Mouse (Mus musculus) C2C12 (cell line): Measurements from ENCODE around the gene Gm7942. TPM values are rescaled to one million over a fixed set of nuclear protein-coding genes. Genes with fewer than 3 reads are reported as not detected.
"Not testable (repeated sequence)": the region's sequence is repeated elsewhere in the genome, so short reads cannot be mapped to it uniquely, and the experiment has no call there.

Experiments used
- H3K27me3 ChIP-seq: one replicate; pipeline ENCODE4 v1.6.1; 2011; ENCODE audit not compliant: control insufficient read depth, insufficient read depth, insufficient read length
- H3K36me3 ChIP-seq: one replicate; pipeline ENCODE4 v1.6.1; 2011; ENCODE audit not compliant: control insufficient read depth, insufficient read depth
- H3K4me3 ChIP-seq: one replicate; pipeline ENCODE4 v1.5.1; 2011; ENCODE audit warnings: mild to moderate bottlenecking, control low read depth; ENCODE audit not compliant: poor library complexity, insufficient read depth, severe bottlenecking
- H3K79me2 ChIP-seq: one replicate; pipeline ENCODE4 v1.6.1; 2011; ENCODE audit not compliant: control insufficient read depth, insufficient read depth
- H3K79me3 ChIP-seq: one replicate; pipeline ENCODE4 v1.6.1; 2011; ENCODE audit warnings: low read depth, control low read depth
- H3ac ChIP-seq: one replicate; pipeline ENCODE3; 2011; ENCODE audit warnings: low read depth; ENCODE audit not compliant: control insufficient read depth, insufficient read length
- long read RNA-seq, 2 experiments: library from polyadenylated mRNA; unstranded; transcript quantifications; one replicate each; pipeline ENCODE4 v2.0.0; 2019 to 2020
- polyA plus RNA-seq: library from polyadenylated mRNA; unstranded; fragments of >200 nt; fragmentation: generic; extraction: Trizol; gene quantifications from one replicate; pipeline ENCODE4 v1.2.1, GENCODE M21; 2012; ENCODE audit warnings: missing spikeins

The Gm7942 gene
- polyA plus RNA-seq: not detected
- long read RNA-seq, experiment 1: 0 reads
- long read RNA-seq, experiment 2: 0 reads

DNA sequence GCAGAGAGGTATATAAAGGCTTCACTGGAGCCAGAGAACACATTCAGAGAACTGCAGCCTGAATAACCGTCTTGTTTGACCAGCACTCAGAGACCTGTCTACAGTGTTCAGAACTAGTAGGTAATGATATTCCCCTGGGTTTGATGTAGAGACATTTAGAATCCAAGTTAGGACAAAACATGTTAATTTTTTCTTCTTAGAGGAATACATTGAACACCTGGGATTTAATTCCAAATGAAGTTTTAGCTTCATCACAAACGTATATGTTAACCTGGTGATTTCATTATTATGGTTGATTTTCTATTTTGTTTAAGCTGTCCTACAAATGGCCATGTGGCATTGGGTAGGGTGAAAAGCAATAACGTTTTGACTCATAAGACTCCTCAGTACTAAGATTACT lies at the start of gene Gm7942:
Gene Gm7942 (plus strand): TSS at position 301 of the 400 bp plus-strand sequence.
- not testable (repeated sequence) for H3ac ChIP-seq, H3K79me3 ChIP-seq

More for the DNA sequence above, at the start of gene Gm7942:
- not testable (repeated sequence) for H3K36me3 ChIP-seq, H3K4me3 ChIP-seq, H3K27me3 ChIP-seq, H3K79me2 ChIP-seq

Other genes starting within 250 kb of the Gm7942 start
- not detected for gene Gm3183, start 241.5 kb upstream of the Gm7942 start, polyA plus RNA-seq
- gene Gm6367, start 118.3 kb upstream of the Gm7942 start, polyA plus RNA-seq: not detected
- gene Gm16513, start 75.7 kb downstream of the Gm7942 start, polyA plus RNA-seq: not detected
- gene Gm10424, start 165.8 kb downstream of the Gm7942 start, polyA plus RNA-seq: 0.16 TPM
- gene Gm3259, start 199.0 kb downstream of the Gm7942 start, polyA plus RNA-seq: not detected